Mouse (Mus musculus): Measurements from ENCODE around the gene Cyth1. TPM values are rescaled to one million over a fixed set of nuclear protein-coding genes. Genes with fewer than 3 reads are reported as not detected.
A peak's percentile ranks its signal among the peaks of the same experiment; 100 is the strongest.

Gene Cyth1
- polyA plus RNA-seq, 1 experiment from 2014 or later: 28.5 TPM

DNA sequence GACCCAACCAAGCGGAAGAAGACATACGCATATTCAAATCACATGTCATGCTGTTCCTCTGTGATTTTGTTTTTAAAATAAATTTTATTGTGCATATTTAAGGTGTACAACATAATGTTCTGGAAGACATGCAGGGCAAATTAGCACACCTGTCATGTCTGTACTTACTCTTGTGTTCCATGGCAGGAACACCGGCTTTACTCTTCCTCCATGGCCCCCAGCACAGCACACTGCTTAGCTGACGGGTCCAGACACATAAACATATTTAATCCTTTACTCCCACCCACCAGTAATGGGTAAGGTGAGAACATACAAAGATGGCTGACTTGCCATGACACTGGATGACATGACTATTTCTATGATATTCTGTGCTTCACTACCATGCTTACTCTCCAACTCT lies 29.3 kb downstream of the Cyth1 start:
- H3K27ac ChIP-seq (replicated peaks): no peak overlapping the region
- H3K4me1 ChIP-seq: no peaks in the 10 kb centered on the region
- H3K9ac ChIP-seq (replicated peaks): no peak overlapping the region
- no peak for ATAC-seq (ENCODE audit: low FRiP score, low read depth)
- H3K4me2 ChIP-seq (replicated peaks): no peak overlapping the region
- no peaks in the 10 kb centered on the region for H3K9me3 ChIP-seq
- H3K36me3 ChIP-seq: no peaks in the 10 kb centered on the region
- H3K4me3 ChIP-seq: no peak overlapping the region
- no peaks in the 10 kb centered on the region for H3K27me3 ChIP-seq
- WGBS: 89% methylated on average over 4 of the region's 4 CpGs

DNA sequence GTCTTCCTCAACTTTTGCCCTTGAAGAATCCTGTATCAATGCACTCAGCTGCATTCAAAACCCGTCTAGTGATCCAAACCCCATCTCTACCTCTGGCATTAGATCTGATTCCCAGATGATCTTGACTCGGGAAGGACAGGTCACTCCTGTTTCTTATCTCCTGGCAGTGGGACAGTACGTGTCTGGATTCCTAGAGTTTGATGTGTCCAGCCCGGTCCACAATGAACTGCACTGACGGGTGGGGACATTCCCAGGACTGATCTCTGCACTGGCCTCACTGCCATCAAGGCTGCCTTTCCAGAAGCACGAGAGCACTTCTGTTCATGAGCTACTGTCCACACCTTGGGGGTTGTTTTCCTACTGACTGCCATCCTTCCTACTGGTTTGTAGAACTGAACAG lies 31.9 kb downstream of the Cyth1 start:
- Histone ChIP-seq H3K4me2 (replicated peaks) (no peak overlapping the region), H3K27me3 (no peaks in the 10 kb centered on the region), H3K9me3 (no peaks in the 10 kb centered on the region), H3K36me3 (no peaks in the 10 kb centered on the region), H3K4me1 (peaks cover 15% of the 10 kb centered on the region), H3K9ac (replicated peaks) (no peak overlapping the region), H3K27ac (replicated peaks) (no peak overlapping the region), H3K4me3 (no peak overlapping the region)
- ATAC-seq (ENCODE audit: low FRiP score, low read depth): no peak
- 84% methylated on average over 6 of the region's 6 CpGs for WGBS

DNA sequence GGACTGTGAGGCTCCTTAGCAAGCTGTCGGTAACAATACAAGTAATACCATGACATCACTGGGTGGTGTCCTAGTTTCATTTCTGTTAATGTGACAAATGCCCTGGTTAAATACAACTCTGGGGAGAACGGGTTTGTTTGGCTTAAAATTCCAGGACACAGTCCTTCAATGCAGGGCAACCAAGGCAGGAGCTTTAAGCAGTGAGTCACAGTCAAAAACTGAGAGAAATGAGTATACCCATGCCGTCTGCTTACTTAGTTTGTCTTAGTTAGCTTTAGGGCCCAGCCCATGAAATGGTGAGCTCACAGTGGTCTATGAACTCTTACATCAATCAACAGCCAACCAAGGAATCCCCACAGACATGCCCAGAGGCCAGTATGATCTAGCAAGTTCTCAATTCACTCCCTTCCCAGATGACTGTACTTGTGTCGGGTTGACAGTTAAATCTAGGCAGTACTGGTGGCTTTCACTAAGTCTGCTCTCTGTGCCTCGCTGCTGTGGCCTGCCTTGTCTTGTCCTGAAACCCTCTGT lies 32.4 kb downstream of the Cyth1 start:
- Histone ChIP-seq H3K4me1 (peaks cover 20% of the 10 kb centered on the region), H3K27ac (replicated peaks) (no peak overlapping the region), H3K36me3 (no peaks in the 10 kb centered on the region), H3K27me3 (no peaks in the 10 kb centered on the region), H3K9me3 (no peaks in the 10 kb centered on the region), H3K4me2 (replicated peaks) (no peak overlapping the region), H3K9ac (replicated peaks) (no peak overlapping the region), H3K4me3 (no peak overlapping the region)
- WGBS: 85% methylated on average over 5 of the region's 5 CpGs
- ATAC-seq (ENCODE audit: low FRiP score, low read depth): no peak

DNA sequence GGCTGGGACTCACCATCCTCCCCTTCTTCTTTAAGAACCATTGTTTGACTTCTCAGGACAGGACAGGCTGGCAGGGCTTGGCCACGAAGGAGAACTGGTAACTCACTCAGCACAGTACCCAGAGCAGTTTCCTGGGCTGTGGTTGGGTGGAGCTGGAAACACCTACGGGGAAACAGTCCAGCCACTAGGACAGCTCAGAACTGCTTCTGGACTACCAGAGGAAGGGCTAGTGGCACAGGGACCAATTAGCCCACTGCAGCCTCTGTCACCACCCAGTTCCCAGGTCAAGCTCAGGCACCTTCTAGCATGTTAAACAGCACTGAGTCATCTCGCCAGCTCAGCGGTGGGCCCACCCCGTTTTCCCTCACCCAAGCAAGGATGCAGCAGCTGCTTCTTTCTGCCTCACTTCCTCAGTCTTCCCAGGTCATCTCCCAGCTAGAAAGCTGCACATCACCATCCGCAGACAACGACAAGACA lies 35.7 kb downstream of the Cyth1 start:
- 77% methylated on average over 7 of the region's 7 CpGs for WGBS
- peaks cover 47% of the 10 kb centered on the region for H3K4me1 ChIP-seq
- H3K9me3 ChIP-seq: no peaks in the 10 kb centered on the region
- no peaks in the 10 kb centered on the region for H3K36me3 ChIP-seq
- H3K9ac ChIP-seq (replicated peaks): no peak overlapping the region
- no peak overlapping the region for H3K27ac ChIP-seq (replicated peaks)
- H3K27me3 ChIP-seq: no peaks in the 10 kb centered on the region
- H3K4me3 ChIP-seq: no peak overlapping the region
- no peak for ATAC-seq (ENCODE audit: low FRiP score, low read depth)
- no peak overlapping the region for H3K4me2 ChIP-seq (replicated peaks)

DNA sequence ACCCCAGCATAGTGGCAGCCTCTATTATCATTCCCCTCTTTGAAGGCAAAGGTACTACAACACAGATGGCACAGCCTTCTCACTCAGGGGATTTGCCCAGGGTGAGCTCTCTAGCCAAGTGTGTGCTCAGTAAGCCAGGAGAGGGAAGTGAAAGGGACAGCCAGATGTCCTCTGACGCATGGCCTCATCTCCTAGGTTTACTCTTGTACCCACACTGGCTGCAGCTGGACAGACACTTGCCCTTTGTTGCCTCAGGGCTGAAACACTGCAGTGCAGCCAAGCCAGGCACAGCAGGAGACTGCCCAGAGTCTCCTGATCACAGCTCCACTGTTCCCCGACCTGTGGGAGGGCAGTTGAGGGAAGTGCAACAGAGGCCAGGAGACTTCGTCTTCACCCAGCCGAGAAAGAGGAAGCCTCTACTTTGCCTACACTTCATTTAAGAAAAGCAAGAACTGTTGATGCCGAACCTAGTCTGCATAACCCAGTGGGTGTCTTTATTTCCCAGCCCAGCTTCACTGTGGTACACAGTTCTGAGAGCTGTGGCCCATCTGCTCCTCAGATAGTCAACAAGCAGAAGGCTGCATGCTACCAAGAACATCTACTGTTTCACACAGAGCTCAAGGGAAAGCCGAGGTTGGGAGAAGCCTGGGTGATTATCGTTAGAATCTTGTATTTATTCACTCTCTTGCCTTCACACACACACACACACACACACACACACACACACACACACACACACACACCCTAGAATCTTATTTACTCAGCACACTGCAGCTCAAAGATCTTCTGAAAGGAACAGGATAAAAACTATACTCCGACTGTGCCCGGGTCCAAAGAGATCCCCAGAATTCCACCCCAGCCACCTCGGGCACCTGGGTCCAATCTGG lies 36.4 kb downstream of the Cyth1 start:
- no peak overlapping the region for H3K4me2 ChIP-seq (replicated peaks)
- WGBS: 52% methylated on average over 10 of the region's 10 CpGs
- H3K9me3 ChIP-seq: no peaks in the 10 kb centered on the region
- no peak overlapping the region for H3K9ac ChIP-seq (replicated peaks)
- peak overlapping the region; percentile 30; the same call in 1 of the 2 replicates for H3K27ac ChIP-seq (replicated peaks)
- H3K4me3 ChIP-seq: no peak overlapping the region
- peaks cover 52% of the 10 kb centered on the region for H3K4me1 ChIP-seq
- no peak for ATAC-seq (ENCODE audit: low FRiP score, low read depth)
- H3K36me3 ChIP-seq: no peaks in the 10 kb centered on the region
- no peaks in the 10 kb centered on the region for H3K27me3 ChIP-seq

DNA sequence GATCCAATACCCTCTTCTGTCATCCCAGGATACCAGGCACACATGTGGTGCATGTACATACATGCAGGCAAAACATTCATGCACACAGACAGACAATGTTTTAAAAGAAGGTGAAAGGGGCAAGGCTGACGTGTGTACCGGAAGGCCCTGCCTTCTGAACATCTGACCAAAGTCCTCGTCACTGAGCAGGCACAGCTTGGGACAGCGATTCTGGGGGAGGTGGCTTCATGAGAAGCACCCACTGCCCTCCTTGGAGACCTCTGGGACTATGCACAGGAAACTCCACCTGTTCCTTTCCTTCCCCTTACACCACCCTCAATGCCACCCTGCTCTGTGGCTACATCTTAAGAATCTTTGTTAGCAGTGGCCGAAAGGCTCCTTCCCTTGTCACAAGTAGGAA lies 37.4 kb downstream of the Cyth1 start:
- ATAC-seq (ENCODE audit: low FRiP score, low read depth): no peak
- no peaks in the 10 kb centered on the region for H3K36me3 ChIP-seq
- no peaks in the 10 kb centered on the region for H3K9me3 ChIP-seq
- peaks cover 52% of the 10 kb centered on the region for H3K4me1 ChIP-seq
- no peak overlapping the region for H3K4me2 ChIP-seq (replicated peaks)
- H3K27me3 ChIP-seq: no peaks in the 10 kb centered on the region
- no peak overlapping the region for H3K4me3 ChIP-seq
- 86% methylated on average over 5 of the region's 5 CpGs for WGBS
- no peak overlapping the region for H3K9ac ChIP-seq (replicated peaks)
- H3K27ac ChIP-seq (replicated peaks): no peak overlapping the region

DNA sequence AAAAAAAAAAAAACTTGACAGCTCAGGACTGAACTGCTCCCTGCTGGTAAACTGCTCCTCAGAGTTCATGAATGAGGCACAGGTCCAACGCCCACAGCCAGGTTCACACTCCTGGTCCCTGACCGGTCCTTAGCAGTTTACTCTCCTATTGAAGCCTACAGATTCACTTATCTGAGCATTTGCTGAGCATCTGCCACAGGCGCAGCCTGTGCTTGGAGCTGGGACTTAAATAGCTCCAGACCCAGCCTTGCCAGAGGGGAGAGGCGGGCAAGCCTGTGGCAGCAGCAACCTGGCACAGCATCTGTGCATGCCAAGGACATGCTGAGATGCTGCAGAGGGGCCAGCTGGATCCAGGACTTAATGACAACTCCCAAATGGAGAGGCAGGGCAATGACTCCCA lies 38.3 kb downstream of the Cyth1 start:
- 84% methylated on average over 4 of the region's 4 CpGs for WGBS
- no peak overlapping the region for H3K27ac ChIP-seq (replicated peaks)
- H3K9ac ChIP-seq (replicated peaks): no peak overlapping the region

DNA sequence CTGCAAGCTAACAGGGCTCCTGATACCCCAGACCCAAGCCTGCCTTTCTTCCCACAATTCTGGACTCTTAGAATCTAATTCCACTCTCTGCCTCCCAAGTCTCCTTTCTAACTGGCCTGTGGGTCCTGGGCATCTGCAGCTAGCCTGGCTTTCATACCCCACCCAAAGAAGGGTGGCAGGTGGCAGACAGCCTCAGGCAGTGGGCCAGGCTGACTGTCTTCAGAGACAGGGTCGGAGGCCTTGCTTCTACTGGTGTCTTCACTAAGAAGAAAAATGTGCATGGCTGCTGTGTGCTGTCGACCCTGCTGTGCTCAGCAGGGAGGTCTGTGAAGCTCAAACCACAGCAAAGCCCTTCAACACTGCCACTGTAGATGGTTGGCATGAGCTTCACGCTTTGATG lies 39.0 kb downstream of the Cyth1 start:
- Histone ChIP-seq H3K4me2 (replicated peaks) (no peak overlapping the region), H3K27me3 (no peaks in the 10 kb centered on the region), H3K36me3 (no peaks in the 10 kb centered on the region), H3K9me3 (no peaks in the 10 kb centered on the region), H3K9ac (replicated peaks) (0 out of 2 replicates have a peak overlapping the region, but pooled peaks have one; percentile 28), H3K27ac (replicated peaks) (0 out of 2 replicates have a peak overlapping the region, but pooled peaks have one; percentile 30), H3K4me1 (peaks cover 56% of the 10 kb centered on the region), H3K4me3 (no peak overlapping the region)
- no peak for ATAC-seq (ENCODE audit: low FRiP score, low read depth)
- WGBS: 71% methylated on average over 3 of the region's 3 CpGs

More for the DNA sequence above, 38.3 kb downstream of the Cyth1 start:
- no peak for ATAC-seq (ENCODE audit: low FRiP score, low read depth)
- no peak overlapping the region for H3K4me3 ChIP-seq
- H3K36me3 ChIP-seq: no peaks in the 10 kb centered on the region
- no peaks in the 10 kb centered on the region for H3K27me3 ChIP-seq
- H3K4me1 ChIP-seq: peaks cover 53% of the 10 kb centered on the region
- H3K9me3 ChIP-seq: no peaks in the 10 kb centered on the region
- no peak overlapping the region for H3K4me2 ChIP-seq (replicated peaks)

DNA sequence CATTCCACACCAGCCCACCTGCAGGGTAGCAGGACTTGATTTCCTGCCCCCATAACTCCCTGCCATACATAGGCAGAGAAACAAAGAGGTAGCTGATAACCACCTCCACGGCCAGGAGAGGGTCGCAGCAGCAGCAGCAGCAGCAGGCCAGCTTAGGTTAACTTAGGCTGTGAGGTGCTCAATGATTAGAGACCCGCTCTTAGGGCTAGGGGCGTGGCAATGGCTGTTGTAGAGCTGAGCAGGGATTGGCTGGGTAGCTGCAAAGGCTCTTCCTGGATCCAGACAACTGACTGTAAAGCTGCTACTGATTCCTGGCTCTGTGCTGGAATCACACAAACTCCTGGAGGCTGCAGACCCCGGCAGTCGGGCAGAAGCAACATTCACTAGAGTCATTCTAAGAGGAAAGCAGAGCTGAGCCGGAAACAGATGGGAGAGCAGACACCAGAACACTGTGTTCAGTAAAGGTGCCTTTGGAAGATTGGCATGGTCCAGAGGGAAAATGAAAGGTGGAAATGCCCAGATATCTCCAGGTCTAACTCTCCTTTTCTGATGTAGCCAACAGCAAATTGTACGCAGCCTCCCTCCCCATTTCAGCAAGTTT lies 39.6 kb downstream of the Cyth1 start:
- no peak overlapping the region for H3K4me3 ChIP-seq
- WGBS: 24% methylated on average over 8 of the region's 8 CpGs
- no peak overlapping the region for H3K9ac ChIP-seq (replicated peaks)
- H3K9me3 ChIP-seq: no peaks in the 10 kb centered on the region
- H3K4me2 ChIP-seq (replicated peaks): no peak overlapping the region
- H3K27ac ChIP-seq (replicated peaks): 0 out of 2 replicates have a peak overlapping the region, but pooled peaks have one; percentile 32
- H3K27me3 ChIP-seq: no peaks in the 10 kb centered on the region
- no peak for ATAC-seq (ENCODE audit: low FRiP score, low read depth)
- no peaks in the 10 kb centered on the region for H3K36me3 ChIP-seq
- H3K4me1 ChIP-seq: peaks cover 56% of the 10 kb centered on the region

DNA sequence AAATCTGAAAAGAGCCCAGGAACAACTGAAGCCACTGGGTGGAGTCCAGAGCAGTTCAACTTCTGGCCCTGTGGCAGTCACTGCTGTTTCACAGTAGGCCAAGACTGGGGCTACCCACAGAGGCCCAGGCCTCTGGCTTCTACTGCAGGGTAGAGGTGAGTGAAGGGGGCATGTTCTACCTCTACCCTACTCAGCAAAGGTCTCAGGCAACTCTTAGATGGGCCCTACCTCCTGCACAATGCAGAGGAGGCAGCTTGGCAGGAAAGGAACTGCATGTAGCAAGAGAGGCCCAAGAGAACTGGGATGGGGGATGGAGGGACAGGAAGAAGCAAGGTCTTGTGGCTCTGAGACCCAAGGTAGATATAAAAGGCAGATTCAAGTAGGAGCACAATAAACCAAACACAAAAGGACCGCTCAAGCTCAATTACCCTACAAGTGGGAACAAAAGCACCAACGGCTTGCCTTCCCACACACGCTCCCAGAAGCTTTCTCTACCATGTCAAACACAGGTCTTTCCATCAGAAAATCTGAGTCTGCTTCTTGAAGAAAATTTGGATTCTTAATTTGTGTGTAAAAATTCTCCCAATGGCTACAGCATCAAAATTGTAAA lies 40.9 kb downstream of the Cyth1 start:
- no peaks in the 10 kb centered on the region for H3K9me3 ChIP-seq
- H3K27ac ChIP-seq (replicated peaks): no peak overlapping the region
- H3K27me3 ChIP-seq: no peaks in the 10 kb centered on the region
- H3K9ac ChIP-seq (replicated peaks): no peak overlapping the region
- ATAC-seq (ENCODE audit: low FRiP score, low read depth): no peak
- H3K4me1 ChIP-seq: peaks cover 63% of the 10 kb centered on the region
- WGBS: 40% methylated on average over 3 of the region's 3 CpGs
- no peak overlapping the region for H3K4me3 ChIP-seq
- H3K4me2 ChIP-seq (replicated peaks): no peak overlapping the region
- H3K36me3 ChIP-seq: no peaks in the 10 kb centered on the region

DNA sequence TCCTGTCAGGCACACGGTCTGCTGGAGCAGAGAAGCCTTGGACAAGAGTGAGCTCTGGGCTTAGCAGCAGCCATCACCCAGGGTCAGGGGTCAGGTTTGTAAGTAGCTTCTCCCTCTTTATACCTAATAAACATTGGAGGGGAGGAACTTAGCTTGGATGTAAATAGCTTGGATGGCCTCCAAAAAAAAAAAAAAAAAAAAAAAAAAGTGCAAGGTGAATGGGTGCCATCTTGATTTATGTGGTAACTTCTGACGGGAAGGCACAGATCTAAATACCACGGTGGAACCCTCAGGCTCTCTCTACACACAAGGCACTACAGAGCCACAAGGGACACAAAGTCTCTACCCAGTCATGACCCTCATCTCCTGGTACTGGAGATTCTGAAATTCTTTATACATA lies 42.1 kb downstream of the Cyth1 start:
- no peak overlapping the region for H3K9ac ChIP-seq (replicated peaks)
- H3K27ac ChIP-seq (replicated peaks): no peak overlapping the region
- H3K4me3 ChIP-seq: no peak overlapping the region
- WGBS: 90% methylated on average over 3 of the region's 3 CpGs
- peaks cover 63% of the 10 kb centered on the region for H3K4me1 ChIP-seq
- no peaks in the 10 kb centered on the region for H3K27me3 ChIP-seq
- no peaks in the 10 kb centered on the region for H3K36me3 ChIP-seq
- H3K9me3 ChIP-seq: no peaks in the 10 kb centered on the region
- no peak overlapping the region for H3K4me2 ChIP-seq (replicated peaks)
- no peak for ATAC-seq (ENCODE audit: low FRiP score, low read depth)

DNA sequence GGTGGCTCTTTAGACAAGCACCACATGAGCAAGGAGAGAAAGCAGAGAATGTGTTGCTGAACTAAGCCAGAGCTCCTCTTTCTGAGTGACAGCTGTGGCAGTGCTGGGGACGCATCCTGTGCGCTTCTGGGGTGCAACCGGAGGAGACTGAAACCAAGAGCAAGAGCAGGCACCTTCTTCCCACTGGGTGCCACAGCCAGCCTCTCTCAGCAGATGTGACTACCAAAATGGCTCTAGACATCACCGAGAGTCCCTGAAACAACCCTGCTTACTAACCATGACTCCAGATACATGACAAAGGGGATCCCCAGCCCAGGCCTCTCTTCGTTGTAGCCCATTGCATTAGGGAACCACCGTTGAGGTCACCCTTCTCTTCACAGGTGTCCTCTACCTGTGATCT lies 44.9 kb downstream of the Cyth1 start:
- no peak for ATAC-seq (ENCODE audit: low FRiP score, low read depth)
- H3K27ac ChIP-seq (replicated peaks): peak overlapping the region; percentile 97
- H3K4me1 ChIP-seq: peaks cover 68% of the 10 kb centered on the region
- H3K9me3 ChIP-seq: no peaks in the 10 kb centered on the region
- no peak overlapping the region for H3K4me3 ChIP-seq
- peak overlapping the region; percentile 71; the same call in 1 of the 2 replicates for H3K9ac ChIP-seq (replicated peaks)
- WGBS: 88% methylated on average over 6 of the region's 6 CpGs
- H3K4me2 ChIP-seq (replicated peaks): peak overlapping the region; percentile 72; the same call in 1 of the 2 replicates
- no peaks in the 10 kb centered on the region for H3K36me3 ChIP-seq
- H3K27me3 ChIP-seq: no peaks in the 10 kb centered on the region
